Mouse (Mus musculus) embryonic facial prominence, embryonic 11.5 days (tissue): ENCODE results near the gene Sgpl1. TPM values are rescaled to one million over a fixed set of nuclear protein-coding genes. Genes with fewer than 3 reads are reported as not detected.

Source experiments
- ATAC-seq: fragments of 200-750 bp; cut with Nextera tagmentation; replicated peaks from 2 replicates; pipeline ENCODE4 v1.8.0; 2017; ENCODE audit warnings: low read depth; ENCODE audit not compliant: insufficient number of reproducible peaks, low FRiP score, low TSS enrichment
- DNase-seq: peaks from one replicate; pipeline ENCODE4 v3.0.0-alpha.2; 2015; ENCODE audit warnings: low spot score
- H3K27ac ChIP-seq: fragments of 300-500 bp; sonication (generic); replicated peaks from 2 replicates; pipeline ENCODE4 v1.5.1; 2014; ENCODE audit warnings: mild to moderate bottlenecking, low read depth, low read length, control low read depth
- H3K27me3 ChIP-seq: fragments of 300-500 bp; sonication (generic); 2 replicates; pipeline ENCODE4 v1.6.1; 2014; ENCODE audit warnings: mild to moderate bottlenecking, low read length, moderate library complexity, mixed read lengths; ENCODE audit not compliant: control insufficient read depth, insufficient read depth
- H3K36me3 ChIP-seq: fragments of 300-500 bp; sonication (generic); replicated peaks from 2 replicates; pipeline ENCODE4 v1.6.1; 2014; ENCODE audit warnings: low read depth, mild to moderate bottlenecking, low read length, moderate library complexity, mixed read lengths; ENCODE audit not compliant: control insufficient read depth, insufficient read depth
- H3K4me1 ChIP-seq: fragments of 300-500 bp; sonication (generic); 2 replicates; pipeline ENCODE4 v1.6.1; 2014; ENCODE audit warnings: low read length, mixed read lengths; ENCODE audit not compliant: control insufficient read depth, insufficient read depth
- H3K4me2 ChIP-seq: fragments of 300-500 bp; sonication (generic); 2 replicates; pipeline ENCODE4 v1.6.1; 2014; ENCODE audit warnings: low read depth, mild to moderate bottlenecking, control low read depth, low read length, moderate library complexity
- H3K4me3 ChIP-seq: fragments of 300-500 bp; sonication (generic); 2 replicates; pipeline ENCODE4 v1.5.1; 2014; ENCODE audit warnings: low read depth, low read length, control low read depth
- H3K9ac ChIP-seq: fragments of 300-500 bp; sonication (generic); replicated peaks from 2 replicates; pipeline ENCODE4 v1.6.1; 2014; ENCODE audit warnings: mild to moderate bottlenecking, control low read depth, low read length
- H3K9me3 ChIP-seq: fragments of 300-500 bp; sonication (generic); replicated peaks from 2 replicates; pipeline ENCODE4 v1.6.1; 2016; ENCODE audit warnings: mild to moderate bottlenecking, low read length, inconsistent platforms, mixed read lengths; ENCODE audit not compliant: control insufficient read depth
- WGBS: fragments of 180-500 bp; shearing (Covaris S2); extraction: QIAGEN DNeasy Blood & Tissue Kit; methylation state at CpG from one replicate; pipeline ENCODE4 v1.1.7; 2014; 5-methylcytosine and 5-hydroxymethylcytosine counted together
- polyA plus RNA-seq: library from polyadenylated mRNA; unstranded; fragments of >200 nt; fragmentation: Nextera tagmentation; extraction: Ambion mirVana; gene quantifications from 2 replicates; pipeline ENCODE4 v1.2.1, GENCODE M21; 2014

Sgpl1 gene
- polyA plus RNA-seq, 1 experiment from 2014 or later = 88.5 TPM

DNA sequence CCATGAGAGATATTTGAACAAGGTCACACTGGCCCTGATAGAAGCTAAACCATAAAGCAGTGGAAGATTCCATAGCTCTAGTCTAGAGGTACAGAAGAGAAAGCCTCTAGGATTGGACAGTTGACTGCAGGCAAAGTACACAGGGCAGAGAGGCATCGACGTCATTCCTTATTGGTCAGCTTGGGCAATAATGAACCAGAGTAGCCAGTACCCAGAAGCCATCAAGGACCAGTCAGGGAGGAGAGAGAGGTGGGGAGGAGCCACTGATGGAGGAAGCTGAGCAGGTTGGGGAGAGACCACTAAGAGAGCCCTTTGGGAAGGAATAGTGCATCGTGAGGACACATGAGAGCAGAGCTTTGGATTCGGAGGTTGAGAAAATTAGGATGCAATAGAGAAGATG, 30.2 kb upstream of the Sgpl1 start:
- no peaks in the 10 kb centered on the region for H3K9me3 ChIP-seq
- WGBS = 83% methylated on average over 4 of the region's 4 CpGs

DNA sequence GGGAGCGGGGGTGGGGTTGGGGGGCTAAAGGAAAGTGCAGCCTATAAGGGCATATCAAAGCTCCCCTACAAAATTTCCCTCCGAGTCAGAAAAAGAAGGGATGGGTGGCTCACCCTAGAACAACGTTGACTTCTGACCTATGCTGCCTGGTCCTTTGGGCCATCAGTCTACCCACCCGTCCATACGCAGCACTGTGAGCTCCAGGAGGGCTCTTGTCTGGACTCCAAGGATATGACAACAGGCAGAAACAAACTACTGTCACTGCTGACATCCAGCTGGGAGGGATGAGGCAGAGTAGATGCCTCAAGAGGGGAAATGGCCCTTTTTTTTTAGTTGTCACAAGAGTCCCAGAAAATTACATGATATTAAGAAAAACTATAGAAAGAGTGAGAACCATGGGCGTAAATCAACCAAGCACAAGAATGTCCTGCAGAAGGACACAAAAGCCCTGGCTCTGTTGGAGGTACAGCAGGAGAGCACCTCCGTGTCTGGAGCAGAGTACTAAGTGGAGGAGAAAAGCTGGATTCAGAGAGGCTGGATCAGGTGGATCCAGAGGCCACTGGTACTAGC, 28.8 kb upstream of the Sgpl1 start:
- Histone ChIP-seq H3K9ac (no peak overlapping the region), H3K4me3 (no peak overlapping the region), H3K27me3 (0 out of 2 replicates have a peak, but pooled peaks cover 5% of the 10 kb centered on the region), H3K9me3 (no peaks in the 10 kb centered on the region), H3K27ac (no peak overlapping the region), H3K4me1 (no peaks in the 10 kb centered on the region), H3K36me3 (no peaks in the 10 kb centered on the region), H3K4me2 (no peak overlapping the region)
- 48% methylated on average over 7 of the region's 7 CpGs for WGBS
- ATAC-seq = no peak
- DNase-seq = no peak

More for the DNA sequence above, 30.2 kb upstream of the Sgpl1 start:
- Histone ChIP-seq H3K36me3 (no peaks in the 10 kb centered on the region), H3K4me3 (no peak overlapping the region), H3K4me1 (no peaks in the 10 kb centered on the region), H3K27ac (no peak overlapping the region), H3K4me2 (no peak overlapping the region), H3K27me3 (0 out of 2 replicates have a peak, but pooled peaks cover 5% of the 10 kb centered on the region), H3K9ac (no peak overlapping the region)
- ATAC-seq (no peak), DNase-seq (no peak)

DNA sequence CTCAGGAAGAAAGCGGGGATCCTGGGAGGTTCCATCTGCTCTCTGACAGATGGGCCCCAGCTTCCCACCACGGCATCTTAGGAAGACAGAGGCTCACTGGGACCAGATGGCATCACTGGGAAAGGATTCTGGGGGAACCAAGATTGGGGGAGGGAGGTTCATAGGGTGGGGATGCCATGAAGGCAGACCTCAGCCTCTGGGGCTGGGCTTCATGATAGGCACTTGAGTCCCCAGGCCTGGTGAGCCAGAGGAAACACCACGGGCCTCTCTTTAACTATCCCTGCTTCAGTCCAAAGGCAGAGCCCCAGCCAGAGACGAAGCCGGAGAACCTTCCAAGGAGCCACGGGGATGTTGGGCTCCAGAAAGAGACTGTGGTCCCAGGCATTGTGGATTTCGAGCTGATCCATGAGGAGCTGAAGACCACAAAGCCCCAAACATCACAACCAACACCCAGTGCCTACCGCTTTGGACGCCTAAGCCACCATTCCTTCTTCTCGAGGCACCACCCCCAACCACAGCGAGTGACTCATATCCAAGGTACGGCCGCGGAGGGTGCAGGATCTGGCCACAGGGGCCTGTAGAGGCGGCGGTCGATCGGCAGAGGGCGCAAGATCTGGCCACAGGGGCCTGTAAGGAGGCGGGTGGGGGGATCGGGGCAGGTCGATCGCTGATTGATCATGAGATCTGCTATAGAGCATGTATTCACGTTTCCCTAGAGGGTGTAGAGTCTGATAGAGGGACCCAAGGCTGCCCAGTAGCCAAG, 28.1 kb upstream of the Sgpl1 start:
- Histone ChIP-seq H3K36me3 (no peaks in the 10 kb centered on the region), H3K4me3 (no peak overlapping the region), H3K27ac (no peak overlapping the region), H3K9ac (no peak overlapping the region), H3K9me3 (no peaks in the 10 kb centered on the region), H3K27me3 (0 out of 2 replicates have a peak, but pooled peaks cover 5% of the 10 kb centered on the region), H3K4me1 (no peaks in the 10 kb centered on the region), H3K4me2 (no peak overlapping the region)
- WGBS = 13% methylated on average over 24 of the region's 24 CpGs
- ATAC-seq (no peak), DNase-seq (peak; percentile 50)

DNA sequence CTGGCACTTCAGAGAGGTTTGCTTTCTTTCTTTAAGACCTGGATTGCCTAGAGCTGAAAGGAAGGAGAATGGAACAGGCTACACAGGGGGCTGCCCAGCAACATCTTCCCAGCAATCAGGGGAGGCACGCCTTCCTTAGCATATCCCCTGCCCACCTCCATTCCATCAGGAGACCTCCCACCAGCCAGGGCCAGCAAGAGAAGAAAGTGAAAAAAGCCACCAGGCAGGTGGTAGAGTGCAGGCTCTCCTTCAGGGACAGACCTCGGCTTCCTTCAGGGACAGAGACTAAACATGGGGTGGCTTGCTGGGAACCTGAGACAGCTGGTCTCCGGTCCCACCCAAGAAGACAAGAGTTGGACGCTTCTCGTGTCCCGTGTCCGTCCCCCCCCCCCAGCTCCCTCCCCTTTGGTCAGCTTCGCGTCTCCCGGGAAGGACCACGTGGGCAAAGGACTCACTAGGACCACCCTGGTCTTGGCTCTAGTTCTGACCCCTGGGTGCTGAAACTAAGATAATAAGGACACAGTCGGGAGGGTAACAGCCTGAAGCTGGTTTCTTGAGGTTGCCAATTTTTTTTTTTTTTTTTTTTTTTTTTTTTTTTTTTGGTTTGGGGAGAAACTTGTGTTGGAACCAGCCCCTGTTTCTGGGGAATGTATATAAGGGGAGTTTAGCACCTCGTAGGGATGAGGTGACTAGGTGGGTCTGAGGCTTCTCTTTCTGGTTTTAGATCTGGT, 27.4 kb upstream of the Sgpl1 start:
- Histone ChIP-seq H3K4me1 (no peaks in the 10 kb centered on the region), H3K4me3 (no peak overlapping the region), H3K4me2 (no peak overlapping the region), H3K27me3 (0 out of 2 replicates have a peak, but pooled peaks cover 5% of the 10 kb centered on the region), H3K36me3 (no peaks in the 10 kb centered on the region), H3K9ac (no peak overlapping the region), H3K9me3 (no peaks in the 10 kb centered on the region), H3K27ac (no peak overlapping the region)
- DNase-seq = no peak
- no peak for ATAC-seq
- 38% methylated on average over 12 of the region's 13 CpGs for WGBS

DNA sequence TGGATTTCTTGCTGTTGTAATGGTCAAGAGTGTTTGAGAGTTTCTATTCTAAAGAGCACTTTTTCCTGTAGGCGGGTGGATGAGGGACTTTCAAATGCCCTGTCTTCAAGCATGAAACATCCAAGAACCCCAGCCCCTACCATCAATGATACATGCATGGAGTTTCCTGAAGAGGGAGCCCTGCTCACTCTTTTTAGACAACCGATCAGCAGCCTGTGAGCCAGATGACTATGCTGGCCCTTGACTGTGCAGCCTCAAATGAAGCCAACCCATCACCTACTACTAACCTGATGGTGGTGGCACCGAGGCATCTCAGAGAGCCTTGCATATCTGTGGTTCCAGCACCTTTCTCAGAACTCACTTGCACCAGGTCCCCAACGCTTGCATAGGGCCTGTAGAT, 25.0 kb upstream of the Sgpl1 start:
- WGBS = 79% methylated on average over 4 of the region's 4 CpGs

DNA sequence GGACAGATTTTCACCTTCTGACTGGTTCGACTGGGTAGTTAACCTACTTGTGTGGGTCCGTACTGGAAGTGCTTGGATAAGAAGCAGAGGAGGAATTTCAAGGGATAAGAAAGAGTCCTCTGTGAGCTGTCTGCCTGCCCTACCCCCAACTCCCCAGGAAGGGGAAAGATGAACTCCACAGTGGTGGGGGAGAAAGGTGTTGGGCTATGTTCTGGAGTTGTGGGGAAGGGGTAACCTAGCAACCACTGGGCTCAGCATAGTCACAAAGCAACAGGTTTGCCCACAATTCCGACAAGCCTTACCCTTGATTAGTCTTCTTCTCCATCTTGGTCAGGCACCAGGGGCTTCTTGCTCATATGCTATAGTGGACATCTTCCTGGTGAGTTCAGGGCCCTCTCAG, 24.2 kb upstream of the Sgpl1 start, which contains the start of gene Tbata:
Gene Tbata, plus strand, starts transcription at position 301 of the 400 bp plus-strand sequence.
- no peak within 1 kb of the TSS for H3K4me3 ChIP-seq
- H3K4me2 ChIP-seq = no peak within 1 kb of the TSS
- WGBS = 66% methylated on average over 3 of the region's 3 CpGs
- H3K9me3 ChIP-seq = no peaks in the 10 kb centered on the region
- no peak for DNase-seq
- no peak for ATAC-seq
- H3K36me3 ChIP-seq = no peaks in the 10 kb centered on the region
- H3K4me1 ChIP-seq = no peaks in the 10 kb centered on the region
- H3K27ac ChIP-seq = no peak within 1 kb of the TSS
- no peak within 1 kb of the TSS for H3K9ac ChIP-seq
- 0 out of 2 replicates have a peak, but pooled peaks cover 5% of the 10 kb centered on the region for H3K27me3 ChIP-seq

More for the DNA sequence above, 25.0 kb upstream of the Sgpl1 start:
- H3K4me3 ChIP-seq = no peak overlapping the region
- no peak for ATAC-seq
- no peak overlapping the region for H3K4me2 ChIP-seq
- H3K27ac ChIP-seq = no peak overlapping the region
- no peak overlapping the region for H3K9ac ChIP-seq
- no peaks in the 10 kb centered on the region for H3K4me1 ChIP-seq
- no peaks in the 10 kb centered on the region for H3K9me3 ChIP-seq
- no peaks in the 10 kb centered on the region for H3K36me3 ChIP-seq
- no peak for DNase-seq
- 0 out of 2 replicates have a peak, but pooled peaks cover 5% of the 10 kb centered on the region for H3K27me3 ChIP-seq

DNA sequence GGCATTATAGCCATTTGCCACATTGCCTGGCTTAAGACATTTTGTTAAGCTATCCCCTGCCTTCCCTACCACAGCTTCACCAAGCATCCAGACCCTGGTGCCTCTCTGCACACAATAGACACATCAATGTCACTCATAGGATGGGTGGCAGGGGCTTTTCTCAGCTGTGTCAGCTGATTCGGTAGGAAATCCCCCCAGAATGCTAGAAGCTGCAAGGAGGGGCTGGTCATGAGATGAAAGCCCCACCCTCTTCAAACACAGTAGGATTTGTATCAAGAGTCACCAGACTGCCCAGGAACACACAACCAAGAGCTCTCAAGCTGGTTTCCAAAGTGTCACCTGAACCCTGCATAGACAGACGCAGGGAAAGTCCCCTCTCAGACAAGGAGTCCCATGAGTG, 20.9 kb upstream of the Sgpl1 start:
- Histone ChIP-seq H3K36me3 (no peaks in the 10 kb centered on the region), H3K27me3 (no peaks in the 10 kb centered on the region), H3K9ac (no peak overlapping the region), H3K9me3 (no peaks in the 10 kb centered on the region), H3K4me3 (no peak overlapping the region), H3K4me1 (no peaks in the 10 kb centered on the region), H3K27ac (no peak overlapping the region), H3K4me2 (no peak overlapping the region)
- ATAC-seq = no peak
- 66% methylated on average over 2 of the region's 2 CpGs for WGBS
- no peak for DNase-seq
